Mouse (Mus musculus): ENCODE measurements around the gene Celf5. TPM values are rescaled to one million over a fixed set of nuclear protein-coding genes. Genes with fewer than 3 reads are reported as not detected.

Gene Celf5
- polyA plus RNA-seq, 1 experiment from 2014 or later, result 2.1 TPM

DNA sequence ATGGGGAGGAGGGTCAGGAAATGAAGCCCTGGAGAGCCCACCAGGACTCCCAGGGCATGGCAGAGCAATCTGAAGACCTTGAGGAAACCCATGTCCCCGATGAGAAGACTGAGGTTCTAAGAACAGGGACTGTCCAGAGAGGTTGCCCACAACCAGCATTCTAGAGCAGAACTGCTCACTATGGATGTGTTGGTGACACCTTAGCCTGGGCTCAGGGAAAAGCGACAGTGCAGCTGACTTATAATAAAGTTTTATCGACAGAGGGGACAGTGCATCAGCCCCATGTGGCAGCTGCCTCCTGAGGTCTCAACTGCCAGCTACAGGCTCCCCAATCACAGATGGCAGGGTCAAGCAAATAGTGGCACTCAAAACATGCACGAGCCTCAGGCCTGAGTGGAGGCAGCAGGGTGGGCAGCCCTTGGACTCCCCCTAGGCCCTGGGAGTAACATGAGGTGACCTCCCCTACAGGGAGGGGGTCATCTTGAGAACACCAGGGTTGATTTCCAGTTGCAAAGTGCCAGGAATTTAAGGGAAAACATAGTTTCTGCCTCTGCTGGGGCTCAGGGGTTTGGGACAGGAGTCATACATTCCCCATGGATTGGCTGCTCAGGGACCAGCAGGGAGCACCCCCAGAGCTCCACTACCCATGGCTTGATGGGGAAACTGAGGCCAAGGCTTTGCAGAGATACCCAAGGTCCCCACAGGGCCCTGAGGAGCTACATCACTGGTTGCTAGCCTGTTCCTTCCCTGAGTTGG, 61.3 kb downstream of the Celf5 start:
- peaks cover 24% of the 10 kb centered on the region for H3K36me3 ChIP-seq
- H3K4me2 ChIP-seq, result no peak overlapping the region
- peaks cover 54% of the 10 kb centered on the region for H3K4me1 ChIP-seq
- 80% methylated on average over 4 of the region's 4 CpGs for WGBS
- peaks cover 14% of the 10 kb centered on the region for H3K27me3 ChIP-seq
- no peak overlapping the region for H3K4me3 ChIP-seq
- H3K9me3 ChIP-seq, result no peaks in the 10 kb centered on the region
- H3K9ac ChIP-seq, result no peak overlapping the region
- no peak for ATAC-seq (ENCODE audit: insufficient number of reproducible peaks, insufficient read depth, low FRiP score, low TSS enrichment, low read depth)
- no peak overlapping the region for H3K27ac ChIP-seq

DNA sequence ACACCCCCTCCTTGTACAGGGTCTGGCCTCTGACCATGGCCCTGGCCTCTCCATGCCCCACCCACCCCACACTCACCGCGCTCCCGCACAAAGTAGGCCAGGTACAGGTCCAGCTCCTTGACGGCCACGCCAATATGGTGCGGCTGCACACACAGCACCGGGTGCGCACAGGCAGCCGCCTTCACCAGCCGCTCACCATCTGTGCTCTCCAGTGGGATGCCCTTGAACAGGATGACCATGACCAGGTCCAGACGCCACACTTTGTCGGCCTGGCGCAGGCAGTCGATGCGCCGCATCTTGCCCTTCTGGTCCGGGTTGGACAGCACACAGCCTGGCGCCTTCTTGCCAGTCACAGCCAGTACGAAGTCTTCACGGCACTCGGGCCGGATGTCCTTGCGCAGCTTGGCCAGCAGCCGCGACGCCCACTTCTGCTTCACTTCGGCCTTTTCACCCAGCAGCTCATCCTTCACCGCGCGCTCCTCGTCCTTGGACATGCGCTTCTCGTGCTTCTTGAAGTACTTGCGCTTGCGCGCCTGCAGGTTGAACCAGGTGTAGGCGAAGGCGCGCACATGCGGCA, 62.2 kb downstream of the Celf5 start:
- peaks cover 30% of the 10 kb centered on the region for H3K36me3 ChIP-seq
- no peak overlapping the region for H3K4me3 ChIP-seq
- no peak overlapping the region for H3K9ac ChIP-seq
- H3K27me3 ChIP-seq, result peaks cover 10% of the 10 kb centered on the region
- H3K4me2 ChIP-seq, result no peak overlapping the region
- H3K9me3 ChIP-seq, result no peaks in the 10 kb centered on the region
- ATAC-seq (ENCODE audit: insufficient number of reproducible peaks, insufficient read depth, low FRiP score, low TSS enrichment, low read depth), result no peak
- 88% methylated on average over 40 of the region's 40 CpGs for WGBS
- no peak overlapping the region for H3K27ac ChIP-seq
- H3K4me1 ChIP-seq, result peaks cover 56% of the 10 kb centered on the region

DNA sequence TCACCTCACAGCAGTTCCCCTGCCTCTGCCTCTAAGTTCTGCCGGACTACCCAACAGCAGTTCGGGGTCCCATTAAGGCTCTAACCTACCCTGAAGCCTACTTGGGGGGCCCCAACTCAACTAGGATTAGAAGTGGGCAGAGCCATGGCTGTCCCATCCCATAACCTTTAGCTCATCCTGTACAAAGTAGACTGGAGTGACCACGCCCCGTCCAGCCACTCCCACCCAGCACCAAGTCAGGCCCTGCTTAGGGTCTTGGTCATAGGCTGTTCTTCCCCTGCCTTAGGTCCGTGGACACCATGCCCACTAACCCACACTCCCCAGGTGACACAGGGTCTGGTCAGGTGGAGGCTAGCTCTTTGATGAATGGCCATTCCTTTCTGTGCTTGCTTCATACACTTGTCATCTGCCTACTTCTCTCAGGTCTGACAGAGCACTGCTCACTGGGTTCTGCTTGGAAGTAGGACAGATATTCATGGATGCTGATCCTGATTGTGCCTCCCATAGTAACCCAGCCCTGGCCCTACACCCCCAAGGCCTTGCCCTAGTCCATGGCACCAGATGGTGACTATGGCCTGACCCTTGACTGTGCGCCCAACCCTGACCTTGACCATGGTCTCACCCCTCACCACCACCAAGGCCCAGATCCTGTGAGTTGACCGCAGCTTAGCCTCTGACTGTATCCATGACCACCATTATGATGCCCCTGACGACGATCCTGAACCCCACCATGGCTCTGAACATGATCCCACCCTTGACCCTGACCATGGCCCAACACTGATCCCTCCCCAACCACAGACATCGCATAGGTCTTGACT, 63.2 kb downstream of the Celf5 start:
- 91% methylated on average over 10 of the region's 10 CpGs for whole genome bisulfite sequencing
- Histone ChIP-seq H3K36me3 (peaks cover 32% of the 10 kb centered on the region), H3K9me3 (no peaks in the 10 kb centered on the region), H3K4me3 (no peak overlapping the region), H3K27ac (0 out of 2 replicates have a peak overlapping the region, but pooled peaks have one; percentile 94), H3K9ac (peak overlapping the region; percentile 54; the same call in 1 of the 2 replicates), H3K4me2 (no peak overlapping the region), H3K4me1 (peaks cover 56% of the 10 kb centered on the region), H3K27me3 (peaks cover 4% of the 10 kb centered on the region; the same call in 1 of the 2 replicates)
- no peak for ATAC-seq (ENCODE audit: insufficient number of reproducible peaks, insufficient read depth, low FRiP score, low TSS enrichment, low read depth)

DNA sequence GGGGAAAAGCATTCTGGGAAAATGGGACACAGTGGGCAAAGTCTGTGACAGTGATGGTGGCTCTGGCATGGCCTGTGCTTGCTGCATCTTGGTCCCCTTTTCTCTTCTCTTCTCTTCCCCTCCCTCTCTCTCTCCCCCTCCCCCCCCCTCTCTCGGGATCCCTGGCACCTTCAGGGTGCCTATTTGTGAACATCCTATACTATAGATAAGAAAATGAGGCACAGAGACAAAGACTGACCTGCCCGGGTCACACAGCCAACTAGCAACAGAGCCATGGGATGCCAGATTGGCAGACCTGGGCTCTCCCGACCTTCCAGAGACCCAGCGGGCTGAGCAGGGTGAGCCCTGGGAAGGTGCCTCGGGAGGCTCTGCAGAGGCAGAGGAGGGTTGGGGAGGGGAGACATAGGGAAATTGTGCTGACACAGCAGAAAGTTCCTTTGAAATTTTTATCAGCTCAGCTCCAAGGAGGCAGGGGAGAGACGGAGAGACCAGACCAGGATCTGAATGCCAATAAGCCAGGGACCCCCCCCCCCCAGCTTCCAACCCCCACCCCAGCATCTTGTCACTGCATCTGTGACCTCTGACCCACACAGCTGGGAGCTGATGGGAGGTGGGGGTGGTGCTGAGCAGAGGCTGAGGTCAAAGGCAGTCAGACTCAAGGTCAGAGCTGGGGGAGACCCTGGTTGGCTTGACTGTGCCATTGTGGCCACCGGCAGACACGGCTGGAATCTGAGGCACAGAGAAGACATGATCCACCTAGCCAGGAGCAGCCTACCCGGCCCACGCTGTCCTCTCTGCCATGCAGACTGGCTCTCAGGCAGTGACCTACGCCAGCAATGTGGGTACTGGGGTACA, 64.1 kb downstream of the Celf5 start:
- H3K4me1 ChIP-seq, result peaks cover 58% of the 10 kb centered on the region
- peak overlapping the region; percentile 54; the same call in 1 of the 2 replicates for H3K9ac ChIP-seq
- ATAC-seq (ENCODE audit: insufficient number of reproducible peaks, insufficient read depth, low FRiP score, low TSS enrichment, low read depth), result no peak
- WGBS, result 41% methylated on average over 11 of the region's 11 CpGs
- H3K4me3 ChIP-seq, result no peak overlapping the region
- peak overlapping the region; percentile 94 for H3K27ac ChIP-seq
- H3K9me3 ChIP-seq, result no peaks in the 10 kb centered on the region
- H3K4me2 ChIP-seq, result no peak overlapping the region
- no peaks in the 10 kb centered on the region for H3K27me3 ChIP-seq
- H3K36me3 ChIP-seq, result peaks cover 35% of the 10 kb centered on the region

DNA sequence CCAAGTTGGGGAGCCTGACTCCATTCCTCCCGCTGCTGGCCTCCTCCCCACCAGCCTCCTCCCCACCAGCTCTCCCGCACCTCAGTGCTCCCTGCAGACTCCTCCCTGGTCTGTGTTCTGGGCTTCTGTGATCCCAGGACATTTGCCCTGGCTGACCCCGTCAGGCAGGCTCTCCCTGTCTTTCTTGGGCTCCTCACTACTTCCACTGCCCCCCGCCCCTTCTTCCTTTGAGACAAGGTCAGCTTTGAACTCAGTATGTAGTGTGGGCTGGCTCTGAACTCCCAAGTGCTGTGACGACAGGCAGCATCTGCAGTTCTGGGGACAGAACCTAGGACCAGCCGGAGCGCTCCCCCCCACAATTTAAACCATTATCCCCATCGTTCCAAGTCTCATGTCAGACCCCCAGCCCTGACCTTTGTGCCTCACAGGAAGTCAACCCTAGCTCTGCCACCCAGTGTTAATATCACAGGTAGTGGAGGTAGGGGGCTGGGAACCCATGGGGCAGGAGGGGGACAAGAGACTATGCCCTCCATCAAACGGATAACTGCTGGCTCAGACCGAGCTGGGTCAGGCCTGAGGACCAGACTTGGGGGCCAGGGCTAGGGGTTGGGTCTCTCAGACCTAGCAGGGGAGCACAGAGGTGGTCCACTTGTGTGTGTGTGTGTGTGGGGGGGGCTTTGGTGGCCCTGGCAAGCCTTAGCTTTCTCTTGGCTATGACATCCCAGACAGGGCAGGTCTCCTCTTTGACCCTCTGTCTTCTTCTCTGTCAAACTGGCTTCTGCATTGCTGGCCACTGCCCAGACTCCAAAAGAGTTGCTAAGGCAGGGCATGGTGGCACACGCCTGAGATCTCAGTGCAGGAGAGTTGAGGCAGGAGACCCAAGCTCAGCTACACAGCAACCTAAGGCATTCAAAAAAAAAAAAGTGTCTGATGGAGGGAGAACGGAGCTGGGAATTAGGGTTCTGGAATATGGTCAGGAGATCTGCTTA, 65.0 kb downstream of the Celf5 start:
- 42% methylated on average over 12 of the region's 12 CpGs for WGBS
- Histone ChIP-seq H3K36me3 (peaks cover 44% of the 10 kb centered on the region), H3K4me1 (peaks cover 68% of the 10 kb centered on the region), H3K27me3 (no peaks in the 10 kb centered on the region), H3K4me2 (peak overlapping the region; percentile 62), H3K27ac (peak overlapping the region; percentile 94), H3K9ac (peak overlapping the region; percentile 69), H3K4me3 (peak overlapping the region; percentile 35), H3K9me3 (no peaks in the 10 kb centered on the region)
- peak; percentile 3; the same call in 1 of the 2 replicates for ATAC-seq (ENCODE audit: insufficient number of reproducible peaks, insufficient read depth, low FRiP score, low TSS enrichment, low read depth)

DNA sequence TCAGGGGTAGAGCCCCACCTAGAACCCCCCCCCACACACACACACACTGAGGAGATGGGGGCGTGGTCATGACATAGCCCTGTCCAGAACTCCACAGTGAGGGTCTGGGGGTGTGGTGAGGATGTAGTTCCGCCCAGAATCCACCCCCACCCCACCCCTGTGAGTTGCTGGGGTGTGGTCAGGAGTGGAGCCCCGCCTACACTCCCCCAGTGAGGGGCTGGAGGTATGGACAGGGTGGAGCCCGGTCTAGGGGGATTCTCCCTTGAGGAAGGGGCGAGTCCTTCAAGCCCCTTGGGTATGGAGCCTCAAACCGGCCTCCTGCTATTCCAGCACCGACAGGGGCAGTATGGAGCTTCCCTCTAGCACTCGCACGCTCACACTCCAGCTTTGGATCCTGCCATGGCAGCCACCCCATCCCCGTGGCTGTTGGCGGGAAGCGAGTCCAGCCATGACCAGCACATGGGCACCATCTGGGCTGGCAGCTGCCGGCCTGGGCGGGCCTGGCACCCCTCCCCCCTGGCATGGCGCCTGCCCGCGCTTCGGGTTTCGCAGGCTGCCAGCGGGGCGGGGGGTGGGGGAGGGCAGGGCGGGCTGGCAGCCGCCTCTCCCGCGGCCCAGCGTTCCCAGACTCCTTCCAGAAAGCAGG, 65.8 kb downstream of the Celf5 start:
- Histone ChIP-seq H3K27ac (peak overlapping the region; percentile 94), H3K4me3 (peak overlapping the region; percentile 35), H3K27me3 (no peaks in the 10 kb centered on the region), H3K36me3 (peaks cover 50% of the 10 kb centered on the region), H3K9me3 (no peaks in the 10 kb centered on the region), H3K4me2 (peak overlapping the region; percentile 62), H3K4me1 (peaks cover 76% of the 10 kb centered on the region), H3K9ac (peak overlapping the region; percentile 69)
- WGBS, result 1% methylated on average over 22 of the region's 26 CpGs
- peak; percentile 73 for ATAC-seq (ENCODE audit: insufficient number of reproducible peaks, insufficient read depth, low FRiP score, low TSS enrichment, low read depth)

DNA sequence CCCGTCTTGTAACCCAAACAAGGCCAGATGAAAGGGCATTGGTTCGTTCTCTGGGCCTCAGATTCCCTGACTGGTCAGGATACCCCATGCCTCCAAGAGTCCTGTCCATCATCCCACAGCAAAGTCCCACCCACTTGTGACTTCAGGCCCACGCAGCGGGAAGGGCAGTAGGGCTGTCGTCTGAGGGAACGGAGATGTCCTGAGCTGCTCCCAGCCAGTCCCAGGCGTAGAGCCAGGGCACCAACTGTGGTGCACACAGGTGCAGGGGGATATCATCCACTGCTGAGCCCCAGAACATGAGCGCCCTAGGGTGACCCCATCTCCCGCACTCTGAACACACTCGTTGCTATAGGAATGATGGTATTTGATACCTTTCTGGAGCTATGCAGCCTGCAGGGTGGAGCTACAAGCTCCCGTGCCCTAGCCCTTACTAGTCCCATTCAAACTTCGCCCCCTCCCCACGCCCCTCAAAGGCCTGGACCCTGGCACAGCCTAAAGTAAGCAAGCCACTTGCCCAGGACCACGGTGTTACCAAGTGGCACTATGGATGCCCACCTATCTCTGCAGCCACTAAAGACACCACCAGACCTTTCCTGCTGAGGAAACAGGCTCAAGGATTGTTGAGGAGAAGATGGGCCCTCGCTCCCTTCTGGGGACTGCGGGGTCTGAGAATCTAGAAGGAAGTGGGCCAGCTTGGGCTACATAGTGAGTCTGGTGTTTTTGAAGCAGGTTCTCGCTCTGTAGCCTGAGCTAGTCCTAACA, 66.8 kb downstream of the Celf5 start:
- H3K36me3 ChIP-seq, result peaks cover 50% of the 10 kb centered on the region
- H3K9ac ChIP-seq, result peak overlapping the region; percentile 21; the same call in 1 of the 2 replicates
- ATAC-seq (ENCODE audit: insufficient number of reproducible peaks, insufficient read depth, low FRiP score, low TSS enrichment, low read depth), result no peak
- WGBS, result 54% methylated on average over 17 of the region's 17 CpGs
- no peak overlapping the region for H3K4me3 ChIP-seq
- no peaks in the 10 kb centered on the region for H3K9me3 ChIP-seq
- H3K4me1 ChIP-seq, result peaks cover 86% of the 10 kb centered on the region
- H3K27ac ChIP-seq, result peak overlapping the region; percentile 94
- 0 out of 2 replicates have a peak overlapping the region, but pooled peaks have one; percentile 9 for H3K4me2 ChIP-seq
- H3K27me3 ChIP-seq, result no peaks in the 10 kb centered on the region

DNA sequence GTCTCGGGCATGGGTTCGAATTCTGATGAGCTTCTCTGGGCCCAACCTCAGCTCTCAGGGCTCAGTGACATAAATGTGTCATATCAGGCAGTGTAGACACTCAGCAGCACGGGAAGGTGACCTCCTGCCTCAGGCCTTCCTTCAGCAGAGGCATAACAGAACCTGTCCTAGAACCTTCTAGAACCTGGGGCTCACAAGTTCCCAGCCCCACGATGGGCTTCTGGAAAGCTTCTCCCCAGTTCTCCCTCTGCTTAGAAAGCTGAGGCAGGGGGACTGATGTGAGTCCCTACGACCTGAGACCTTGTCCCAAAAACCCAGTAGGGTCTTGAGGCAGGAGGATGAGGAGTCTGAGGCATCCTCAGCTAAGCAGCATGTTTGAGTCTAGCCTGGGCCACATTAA, 67.4 kb downstream of the Celf5 start:
- Histone ChIP-seq H3K9ac (0 out of 2 replicates have a peak overlapping the region, but pooled peaks have one; percentile 21), H3K4me1 (peaks cover 90% of the 10 kb centered on the region), H3K36me3 (peaks cover 48% of the 10 kb centered on the region), H3K27me3 (no peaks in the 10 kb centered on the region), H3K4me2 (no peak overlapping the region), H3K9me3 (no peaks in the 10 kb centered on the region), H3K4me3 (no peak overlapping the region), H3K27ac (peak overlapping the region; percentile 94; the same call in 1 of the 2 replicates)
- 84% methylated on average over 5 of the region's 5 CpGs for WGBS
- ATAC-seq (ENCODE audit: insufficient number of reproducible peaks, insufficient read depth, low FRiP score, low TSS enrichment, low read depth), result no peak

DNA sequence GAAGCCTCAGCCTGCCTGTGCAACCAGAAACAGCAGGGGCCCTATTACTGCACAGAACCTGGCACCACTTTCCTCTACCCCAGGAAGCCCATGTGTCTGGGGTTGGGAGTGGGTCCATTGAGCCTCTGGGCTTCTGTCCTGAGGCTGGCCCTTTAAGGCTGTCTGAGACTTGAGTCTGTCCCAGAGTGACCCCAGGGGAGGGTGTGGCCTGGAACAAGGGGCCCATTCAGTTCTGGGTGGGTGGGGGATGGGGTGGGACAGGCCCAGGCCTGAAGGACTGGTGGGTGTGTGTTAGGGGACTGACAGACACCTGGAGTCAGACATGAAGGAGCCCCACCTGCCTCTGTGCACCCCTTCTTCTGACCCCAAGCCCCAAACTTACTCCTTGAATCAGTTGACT, 67.8 kb downstream of the Celf5 start:
- peaks cover 43% of the 10 kb centered on the region for H3K36me3 ChIP-seq
- no peak for ATAC-seq (ENCODE audit: insufficient number of reproducible peaks, insufficient read depth, low FRiP score, low TSS enrichment, low read depth)
- H3K9ac ChIP-seq, result 0 out of 2 replicates have a peak overlapping the region, but pooled peaks have one; percentile 21
- no peak overlapping the region for H3K4me3 ChIP-seq
- H3K27me3 ChIP-seq, result no peaks in the 10 kb centered on the region
- peaks cover 94% of the 10 kb centered on the region for H3K4me1 ChIP-seq
- H3K9me3 ChIP-seq, result no peaks in the 10 kb centered on the region
- peak overlapping the region; percentile 40; the same call in 1 of the 2 replicates for H3K4me2 ChIP-seq
- H3K27ac ChIP-seq, result peak overlapping the region; percentile 55; the same call in 1 of the 2 replicates
